24 mouse cellular contexts compared by ENCODE assay signal in genomic region chr10:96947971-96948370, GRCm38 (mm10).
A peak's percentile ranks its signal among the peaks of the same experiment; 100 is the strongest.
DNase-seq lines count a peak whose midpoint lies in the region; ATAC-seq and TF ChIP-seq lines count a peak whose summit lies in the region.
"Had no signal": no experiment of that assay in that cellular context is flagged by ENCODE, and none has a peak within 500 bp of the region (broad histone marks: within the 10 kb centered on the region; RNA-seq: fewer than 3 reads in every experiment).

No protein-coding gene starts in this region.

- no peak for ATAC-seq in midbrain, embryonic 11.5 days (ENCODE audit: low FRiP score)
- ATAC-seq in midbrain, embryonic 16.5 days, result no peak
- ATAC-seq in Patski, result no peak
- ATAC-seq: activated CD4-positive, CD25-positive, alpha-beta regulatory T cell, adult 4 months; forebrain, embryonic 16.5 days; hindbrain, embryonic 16.5 days; intestine, embryonic 15.5 days had no signal

- no peak overlapping the region for H3K4me2 ChIP-seq in midbrain, embryonic 11.5 days
- no peak overlapping the region for H3K4me2 ChIP-seq in midbrain, embryonic 16.5 days (ENCODE audit: low read length)
- H3K4me2 ChIP-seq: embryonic facial prominence, embryonic 12.5 days; embryonic facial prominence, embryonic 15.5 days; forebrain, embryonic 12.5 days; heart, embryonic 11.5 days; hindbrain, embryonic 12.5 days; intestine, embryonic 15.5 days had no signal

- DNase-seq in midbrain, embryonic 11.5 days (ENCODE audit: low spot score, missing footprints), result peak; percentile 53
- peak; percentile 72 for DNase-seq in 3T3-L1 (ENCODE audit: low read depth, low spot score)
- peak; percentile 13 for DNase-seq in Patski (ENCODE audit: low read depth, low spot score)
- no peak for DNase-seq in cerebellum, adult 11-12 months
- DNase-seq in gastrocnemius, postnatal 36 days, result no peak
- DNase-seq: adrenal gland, postnatal 10 days; adrenal gland, postnatal 36 days; cerebellum, adult 2 months; cerebellum, adult 9-11 months; cerebellum, postnatal 25 days; gastrocnemius, postnatal 10 days; heart, adult 11 months; kidney, adult 11 months had no signal

- H3K36me3 ChIP-seq in midbrain, embryonic 11.5 days (ENCODE audit: control insufficient read depth, insufficient read depth, low read length), result no peaks in the 10 kb centered on the region
- no peaks in the 10 kb centered on the region for H3K36me3 ChIP-seq in midbrain, embryonic 16.5 days (ENCODE audit: control insufficient read depth, insufficient read depth, low read length)
- H3K36me3 ChIP-seq: embryonic facial prominence, embryonic 12.5 days; embryonic facial prominence, embryonic 15.5 days; forebrain, embryonic 12.5 days; hindbrain, embryonic 12.5 days; intestine, embryonic 15.5 days had no signal

- H3K9me3 ChIP-seq in midbrain, embryonic 11.5 days (ENCODE audit: control insufficient read depth, low read length), result no peaks in the 10 kb centered on the region
- no peaks in the 10 kb centered on the region; the same call in 1 of the 2 replicates for H3K9me3 ChIP-seq in midbrain, embryonic 16.5 days (replicated peaks; ENCODE audit: control insufficient read depth, low read length, poor library complexity, severe bottlenecking)
- H3K9me3 ChIP-seq: embryonic facial prominence, embryonic 12.5 days; embryonic facial prominence, embryonic 15.5 days; forebrain, embryonic 12.5 days; hindbrain, embryonic 12.5 days; intestine, embryonic 15.5 days had no signal

- CTCF ChIA-PET in Patski (lab: Charles Lee), result interaction anchor here (0.6 to 3.4 kb wide), 4 partner anchors 14 to 31 kb away, joined by 3 to 9 read pairs (median 5); no protein-coding TSS in a partner anchor

- POLR2A ChIA-PET in Patski (lab: Charles Lee), result no interaction called here

- H3K9ac ChIP-seq in midbrain, embryonic 11.5 days (ENCODE audit: low read length), result no peak overlapping the region
- no peak overlapping the region for H3K9ac ChIP-seq in midbrain, embryonic 16.5 days (ENCODE audit: low read depth, low read length)
- H3K9ac ChIP-seq: embryonic facial prominence, embryonic 12.5 days; embryonic facial prominence, embryonic 15.5 days; forebrain, embryonic 12.5 days; hindbrain, embryonic 12.5 days; intestine, embryonic 15.5 days had no signal

- no peaks in the 10 kb centered on the region for H3K4me1 ChIP-seq in midbrain, embryonic 11.5 days (ENCODE audit: control insufficient read depth, insufficient read depth, low read length)
- no peaks in the 10 kb centered on the region for H3K4me1 ChIP-seq in midbrain, embryonic 16.5 days (ENCODE audit: control insufficient read depth, insufficient read depth, low read length)
- H3K4me1 ChIP-seq: embryonic facial prominence, embryonic 12.5 days; forebrain, embryonic 12.5 days; hindbrain, embryonic 12.5 days; intestine, embryonic 15.5 days had no signal

- no peak for TF ChIP-seq CTCF in Patski (IDR thresholded peaks at IDR 0.05)

- no peaks in the 10 kb centered on the region for H3K27me3 ChIP-seq in midbrain, embryonic 11.5 days (ENCODE audit: control insufficient read depth, insufficient read depth, low read length)
- no peaks in the 10 kb centered on the region for H3K27me3 ChIP-seq in midbrain, embryonic 16.5 days (ENCODE audit: control insufficient read depth, insufficient read depth, low read depth, low read length)
- H3K27me3 ChIP-seq in Patski, result no peaks in the 10 kb centered on the region
- H3K27me3 ChIP-seq: embryonic facial prominence, embryonic 12.5 days; embryonic facial prominence, embryonic 15.5 days; forebrain, embryonic 12.5 days; hindbrain, embryonic 12.5 days; intestine, embryonic 15.5 days had no signal

- in situ Hi-C loops in Patski (cut with MboI; ENCODE audit: low pct_unique_long_range_greater_than_20kb), result loop anchor here (10.0 kb wide), 1 partner anchor 733 kb away; no protein-coding TSS in a partner anchor

- no peak overlapping the region for H3K4me3 ChIP-seq in midbrain, embryonic 11.5 days (ENCODE audit: low read depth, low read length)
- H3K4me3 ChIP-seq in midbrain, embryonic 16.5 days (ENCODE audit: low read depth, low read length), result no peak overlapping the region
- H3K4me3 ChIP-seq: embryonic facial prominence, embryonic 12.5 days; embryonic facial prominence, embryonic 15.5 days; erythroblast, embryonic 14.5 days; forebrain, embryonic 12.5 days; hindbrain, embryonic 12.5 days; intestine, embryonic 15.5 days had no signal

- no peak overlapping the region for H3K27ac ChIP-seq in midbrain, embryonic 11.5 days (ENCODE audit: low read depth, low read length)
- H3K27ac ChIP-seq in midbrain, embryonic 16.5 days (ENCODE audit: low read length), result no peak overlapping the region
- H3K27ac ChIP-seq: embryonic facial prominence, embryonic 12.5 days; embryonic facial prominence, embryonic 15.5 days; forebrain, embryonic 12.5 days; hindbrain, embryonic 12.5 days; intestine, embryonic 15.5 days had no signal

- 90% methylated on average over 3 of the region's 3 CpGs for WGBS in midbrain, embryonic 11.5 days
- WGBS in midbrain, embryonic 16.5 days, result 85% methylated on average over 3 of the region's 3 CpGs

- intact Hi-C loops in gastrocnemius, postnatal 36 days (cut with DNase I), result loop anchor here (10.0 kb wide), 1 partner anchor 367 kb away; no protein-coding TSS in a partner anchor

Comparison
In these comparisons a context has a peak if more than half of its experiments do, and no peak if none do; other contexts are left out.
1. DNase-seq: peak in midbrain, embryonic 11.5 days (single experiment), 3T3-L1 (single experiment) and Patski (single experiment); none in cerebellum, adult 11-12 months (single experiment) and gastrocnemius, postnatal 36 days (0 of 2).